Mouse (Mus musculus) CD8-positive naive resting alpha-beta T cell, adult 2 months (primary cell): Measurements from ENCODE around the gene Adcy1.

Experiments used
- DNase-seq, 2 experiments: peaks; one replicate each; pipeline ENCODE4 v3.0.0; 2022; ENCODE audit warnings: low read depth in 2 of 2, low spot score in 2 of 2

The Adcy1 gene

DNA sequence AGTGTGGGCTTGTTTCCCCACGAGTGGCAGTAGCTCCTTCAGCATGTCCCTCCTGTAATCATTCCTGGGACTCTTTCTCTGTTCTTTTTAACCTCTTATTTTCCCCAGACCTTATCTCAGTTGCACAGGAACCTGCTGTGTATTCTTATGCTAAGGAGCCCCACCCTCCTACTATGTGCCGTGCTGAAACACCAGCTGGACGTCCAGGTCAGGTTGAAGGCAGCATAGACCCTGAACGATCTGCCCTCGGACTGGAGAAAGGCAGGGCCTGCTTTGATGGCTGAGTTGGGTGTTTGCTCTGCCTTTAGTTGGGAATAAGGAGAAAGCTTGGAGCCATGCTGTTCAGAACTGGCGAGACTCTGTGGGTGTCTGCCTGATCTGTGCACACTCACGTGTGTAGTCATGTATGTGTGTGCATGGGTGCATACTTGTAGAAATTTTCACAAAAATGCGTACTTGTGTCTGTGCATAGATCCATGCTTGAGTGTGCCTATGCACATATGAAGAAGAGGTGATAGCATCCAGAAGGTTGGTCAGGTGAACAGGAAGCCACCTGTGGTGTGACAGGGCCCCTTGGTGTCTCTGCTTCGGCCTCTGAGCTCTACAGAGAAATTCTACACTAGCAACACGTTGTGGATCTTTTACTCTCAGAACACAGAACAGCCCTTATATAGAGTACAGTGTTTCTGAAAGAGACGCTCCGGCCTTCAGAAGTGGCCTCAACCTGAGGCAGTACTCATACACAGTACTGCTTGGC is 5.4 kb downstream of the Adcy1 start:
- DNase-seq = no peak

DNA sequence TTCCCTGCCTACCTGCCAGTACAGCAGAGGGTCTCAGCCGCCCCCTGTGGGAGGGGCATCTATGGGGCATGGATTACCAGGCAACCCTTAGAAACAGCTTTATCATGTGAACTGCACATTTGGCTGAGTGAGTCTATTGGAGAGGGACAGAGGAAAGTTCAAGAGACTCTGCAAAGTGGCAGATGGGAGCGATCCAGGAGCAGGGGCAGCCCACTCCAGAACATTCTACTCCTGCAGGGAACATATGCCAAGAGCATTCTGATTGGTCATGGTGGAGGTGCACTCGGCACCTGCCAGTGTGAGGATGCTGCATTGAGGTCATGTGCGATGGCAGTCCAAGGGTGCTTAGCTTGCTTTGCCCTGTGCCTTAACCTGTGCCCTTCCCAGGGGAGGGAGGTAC is 6.5 kb downstream of the Adcy1 start:
- DNase-seq = no peak

DNA sequence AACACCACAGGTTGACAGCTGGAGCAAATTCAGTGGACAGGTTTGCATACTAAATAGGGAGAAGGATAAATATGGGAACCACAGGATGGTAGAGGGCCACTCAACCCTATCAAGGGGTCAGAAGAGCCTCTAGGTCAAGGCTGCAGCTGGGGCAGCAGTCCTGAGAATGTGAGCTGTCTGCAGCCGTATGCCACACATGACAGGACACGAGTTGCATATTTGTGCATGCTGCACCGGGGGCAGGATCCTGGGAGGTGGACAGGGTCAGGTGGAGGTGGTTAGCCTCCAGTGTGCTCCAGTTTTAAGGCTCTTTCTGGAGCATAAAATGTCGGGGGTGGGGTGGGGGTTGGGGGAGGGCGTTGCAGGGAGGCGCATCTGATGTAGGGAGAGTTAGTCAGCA is 8.3 kb downstream of the Adcy1 start:
- no peak for DNase-seq

DNA sequence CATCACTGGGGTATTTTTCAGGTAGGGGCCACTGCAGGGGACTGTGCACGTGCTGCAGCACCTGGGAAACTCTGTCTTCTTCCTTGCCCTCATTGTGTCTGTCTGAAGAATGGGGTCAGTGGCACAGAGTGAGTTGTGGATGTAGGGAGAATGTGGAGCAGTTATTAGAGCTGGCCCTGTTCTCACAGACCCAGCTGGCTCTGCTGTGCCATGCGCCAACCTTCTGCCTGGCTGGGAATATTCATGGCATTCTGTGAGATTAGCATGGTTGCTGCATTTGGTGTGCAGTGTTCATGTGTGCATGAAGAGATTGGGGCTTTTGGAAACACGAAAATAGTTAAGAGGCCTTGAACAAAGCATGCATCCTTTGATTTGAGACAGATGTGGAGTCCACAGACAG is 10.3 kb downstream of the Adcy1 start:
- no peak for DNase-seq

DNA sequence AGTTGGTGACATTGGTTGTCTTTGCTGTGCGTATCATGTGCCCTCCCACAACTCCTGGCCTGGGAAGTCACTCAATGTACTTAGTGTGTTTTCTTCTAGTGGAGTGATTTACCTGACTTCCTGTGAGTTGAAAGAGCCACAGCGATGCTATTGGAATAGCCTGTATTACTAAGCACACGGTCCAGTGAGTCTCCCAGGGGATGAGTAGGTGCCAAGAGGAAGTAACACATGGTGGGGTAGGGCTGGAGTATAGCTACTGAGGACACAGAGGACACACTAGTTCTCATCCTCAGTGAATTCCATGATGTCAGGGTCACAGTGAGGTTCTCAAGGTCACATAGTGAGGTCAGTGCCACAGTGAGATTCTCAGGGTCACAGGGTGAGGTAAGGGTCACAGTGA is 13.2 kb downstream of the Adcy1 start:
- DNase-seq = no peak

DNA sequence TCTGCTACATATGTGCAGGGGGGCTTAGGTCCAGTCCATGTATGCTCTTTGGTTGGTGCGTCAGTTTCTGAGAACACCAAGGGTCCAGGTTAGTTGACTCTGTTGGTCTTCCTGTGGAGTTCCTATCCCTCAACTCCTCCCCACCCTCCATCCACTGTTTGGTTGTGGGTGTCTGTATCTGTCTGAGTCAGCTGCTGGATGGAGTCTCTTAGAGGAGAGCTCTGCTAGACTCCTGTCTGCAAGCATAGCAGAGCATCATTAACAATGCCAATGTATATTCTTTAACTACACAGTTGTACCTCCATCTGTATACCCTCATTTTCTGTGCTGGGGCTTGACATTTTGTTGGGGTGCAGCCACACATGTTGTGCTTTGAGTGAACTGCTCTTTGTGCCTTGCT is 18.6 kb downstream of the Adcy1 start:
- no peak for DNase-seq

DNA sequence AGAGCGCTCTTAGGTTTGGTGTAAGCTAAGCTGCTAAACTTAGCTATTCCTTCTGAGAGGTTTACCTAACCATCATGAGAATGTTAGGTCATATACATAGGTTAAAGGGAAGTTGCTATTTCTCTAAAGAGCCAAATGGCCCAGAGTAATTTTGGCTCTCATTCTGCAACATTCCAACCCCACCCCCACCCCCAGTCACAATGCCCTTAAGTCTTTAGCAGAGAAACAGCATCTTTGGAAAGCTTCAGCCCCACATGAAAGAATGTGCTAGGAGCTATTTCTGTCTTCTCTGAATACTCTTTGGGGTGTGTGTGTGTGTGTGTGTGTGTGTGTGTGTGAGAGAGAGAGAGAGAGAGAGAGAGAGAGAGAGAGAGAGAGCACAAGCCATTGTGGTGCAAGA is 20.6 kb downstream of the Adcy1 start:
- no peak for DNase-seq

DNA sequence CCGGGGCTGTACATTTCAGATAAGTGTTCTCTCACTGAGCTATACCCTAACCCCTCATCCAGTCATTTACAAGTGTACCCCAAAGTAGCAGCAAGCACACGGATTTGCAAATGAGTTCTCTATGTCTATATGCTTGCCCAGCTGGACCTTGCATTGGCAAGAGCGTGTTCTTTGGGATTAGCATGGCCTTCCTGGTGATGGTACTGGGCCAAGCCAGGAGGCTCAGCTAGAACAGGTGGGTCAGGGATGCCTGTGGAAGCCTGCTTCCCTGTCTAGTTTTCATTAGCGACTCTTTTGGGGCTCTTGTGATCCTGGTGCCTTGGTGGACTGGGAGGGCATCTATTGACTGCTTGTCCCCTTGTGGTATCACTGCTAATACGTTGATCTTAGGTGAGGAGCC is 21.9 kb downstream of the Adcy1 start:
- no peak for DNase-seq

DNA sequence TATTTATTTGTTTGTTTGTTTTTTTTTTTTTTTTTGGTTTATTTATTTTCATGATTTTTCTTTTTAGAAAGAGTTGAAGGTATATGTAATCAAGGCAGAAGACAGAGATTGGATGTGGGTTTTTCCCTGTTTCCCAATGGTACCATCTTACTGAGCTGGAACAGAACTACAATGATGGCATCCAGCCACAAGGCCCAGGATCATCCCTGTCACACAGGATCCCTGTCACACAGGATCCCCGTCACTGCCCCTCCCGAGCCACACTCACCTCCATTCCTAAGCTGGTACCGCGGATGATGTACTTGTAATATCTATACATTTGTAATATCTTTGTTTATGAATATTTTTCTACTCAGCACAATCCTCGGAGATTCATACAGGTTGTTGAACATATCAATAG is 27.8 kb downstream of the Adcy1 start:
- no peak for DNase-seq

DNA sequence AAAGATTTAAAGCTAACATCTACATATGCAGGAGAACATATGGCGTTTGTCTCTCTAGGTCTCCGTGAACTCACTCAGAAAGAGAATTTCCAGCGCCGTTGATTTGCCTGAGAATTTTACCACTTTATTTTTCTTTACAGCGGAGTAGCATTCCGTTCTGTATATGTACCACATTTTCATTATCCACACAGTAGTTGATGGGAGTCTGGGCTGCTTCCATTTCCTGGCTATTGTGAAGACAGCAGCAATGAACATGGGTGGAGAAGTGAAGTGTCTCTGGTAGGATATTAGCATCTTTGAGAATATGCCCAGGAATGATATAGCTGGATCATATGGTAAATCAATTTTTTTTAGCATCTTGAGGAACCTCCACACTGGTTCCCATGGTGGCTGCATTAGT is 31.6 kb downstream of the Adcy1 start:
- DNase-seq = no peak

DNA sequence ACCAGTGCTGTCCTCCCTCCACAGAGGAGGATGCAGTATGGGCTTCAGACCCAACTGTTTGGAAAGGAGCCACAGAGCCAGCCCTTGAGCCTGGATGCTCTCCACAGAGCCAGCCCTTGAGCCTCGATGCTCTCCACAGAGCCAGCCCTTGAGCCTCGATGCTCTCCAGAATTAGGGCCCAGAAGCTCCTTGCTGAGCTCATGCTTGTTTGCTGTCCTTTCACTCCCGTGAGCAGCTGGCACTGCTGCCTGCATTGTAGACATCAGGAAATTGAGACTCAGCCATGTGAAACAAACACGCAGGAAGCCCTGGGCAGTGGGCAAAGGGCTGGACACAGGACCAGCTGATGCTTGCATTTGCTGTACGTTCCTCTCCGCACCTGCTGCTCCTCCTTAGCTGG is 38.4 kb downstream of the Adcy1 start:
- DNase-seq = no peak

DNA sequence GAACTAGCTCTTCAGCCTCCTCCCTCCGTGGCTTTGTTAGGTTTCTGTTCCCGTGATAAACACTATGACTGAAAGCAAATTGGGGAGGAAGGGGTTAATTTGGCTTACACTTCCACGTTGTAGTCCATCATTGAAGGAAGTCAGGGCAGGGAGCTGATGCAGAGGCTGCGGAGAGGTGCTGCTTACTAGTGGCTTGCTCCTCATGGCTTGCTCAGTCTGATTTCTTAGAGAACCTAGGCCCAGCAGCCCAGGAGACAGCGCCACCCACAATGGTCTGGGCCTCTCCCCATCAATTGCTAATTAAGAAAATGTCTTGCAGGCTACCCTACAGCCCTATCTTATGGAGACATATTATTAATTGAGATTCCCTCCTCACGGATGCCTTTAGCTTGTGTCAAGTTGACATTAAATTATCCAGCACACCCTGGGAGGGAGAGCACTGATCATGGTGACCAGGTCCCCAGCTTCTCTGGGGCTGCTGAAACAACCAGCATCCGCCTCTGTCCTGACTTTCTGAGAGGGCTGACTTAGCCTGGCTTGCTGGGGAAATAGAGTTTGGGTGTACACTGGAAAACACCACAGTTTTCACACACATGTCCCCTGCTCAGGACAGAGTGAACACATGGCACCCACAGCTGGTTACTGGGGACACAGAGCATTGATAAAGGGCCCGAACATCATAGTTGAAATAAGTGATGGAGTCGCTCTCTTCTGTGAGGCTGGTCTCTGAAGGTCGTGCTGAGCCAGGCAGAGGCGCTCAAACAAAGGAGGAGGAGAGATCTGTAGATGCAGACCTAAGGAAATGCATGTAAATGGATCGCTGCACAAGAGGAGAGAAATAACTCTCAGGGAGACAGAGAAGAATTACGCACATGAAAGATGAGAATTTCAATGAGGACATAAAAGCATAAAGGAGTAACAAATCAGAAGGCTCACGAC is 39.2 kb downstream of the Adcy1 start:
- no peak for DNase-seq

DNA sequence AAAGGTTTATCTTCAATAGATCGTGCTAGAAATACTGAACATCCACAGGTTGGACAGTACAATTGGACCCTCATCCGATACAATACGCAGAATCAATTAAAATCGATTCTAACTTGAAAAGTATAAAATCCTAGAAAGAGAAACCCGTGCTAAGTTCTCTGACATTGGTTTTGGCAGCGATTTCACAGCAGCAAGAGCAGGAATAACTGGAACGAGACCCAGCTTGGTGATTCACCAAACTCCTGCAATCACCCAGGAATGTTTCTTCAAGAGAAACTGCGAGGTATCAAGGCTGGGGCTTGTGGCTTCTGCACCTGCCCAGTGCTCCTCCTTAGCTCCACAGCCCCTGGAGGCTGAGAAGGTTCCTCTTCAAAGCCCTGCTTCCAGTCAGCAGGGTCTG is 42.0 kb downstream of the Adcy1 start:
- DNase-seq = no peak

DNA sequence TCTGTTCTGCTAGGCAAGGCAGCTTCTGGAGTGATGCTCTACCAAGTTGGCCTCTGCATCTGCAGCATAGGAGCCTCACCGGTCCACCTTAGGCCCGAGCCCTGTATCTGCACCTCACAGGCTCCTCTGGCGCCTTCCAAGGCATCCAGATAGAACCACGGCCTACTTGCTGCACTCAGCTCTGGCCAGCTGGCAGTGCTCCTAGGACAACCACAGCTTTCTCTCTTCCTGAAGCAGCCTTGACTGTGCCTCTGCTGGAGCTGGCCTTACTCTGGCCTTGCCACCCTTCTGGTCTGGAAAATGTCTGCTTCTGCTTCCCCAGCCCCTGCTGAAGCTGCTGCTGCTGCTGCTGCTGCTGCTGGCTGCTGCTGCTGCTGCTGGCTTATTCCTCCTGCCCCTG is 45.8 kb downstream of the Adcy1 start:
- DNase-seq = no peak

DNA sequence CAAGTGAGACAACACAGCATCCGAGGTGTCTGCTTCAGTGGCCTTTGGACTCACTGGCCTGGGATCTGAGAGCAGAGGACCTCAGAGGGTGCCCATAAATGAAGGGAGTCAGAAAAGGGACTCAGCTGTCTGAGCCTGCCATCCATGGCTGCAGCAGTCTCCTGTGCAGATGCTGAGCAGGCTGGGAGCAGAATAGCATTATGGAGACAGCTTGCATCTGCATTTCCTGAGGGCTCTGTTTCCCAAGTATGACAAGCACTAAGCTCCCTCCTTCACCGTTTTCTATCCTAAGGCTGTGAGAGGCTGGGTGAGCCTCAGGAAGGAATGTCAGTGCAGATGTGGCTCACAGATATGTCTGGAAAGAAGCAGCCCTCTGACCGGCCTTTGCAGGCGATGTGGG is 49.8 kb downstream of the Adcy1 start:
- no peak for DNase-seq

DNA sequence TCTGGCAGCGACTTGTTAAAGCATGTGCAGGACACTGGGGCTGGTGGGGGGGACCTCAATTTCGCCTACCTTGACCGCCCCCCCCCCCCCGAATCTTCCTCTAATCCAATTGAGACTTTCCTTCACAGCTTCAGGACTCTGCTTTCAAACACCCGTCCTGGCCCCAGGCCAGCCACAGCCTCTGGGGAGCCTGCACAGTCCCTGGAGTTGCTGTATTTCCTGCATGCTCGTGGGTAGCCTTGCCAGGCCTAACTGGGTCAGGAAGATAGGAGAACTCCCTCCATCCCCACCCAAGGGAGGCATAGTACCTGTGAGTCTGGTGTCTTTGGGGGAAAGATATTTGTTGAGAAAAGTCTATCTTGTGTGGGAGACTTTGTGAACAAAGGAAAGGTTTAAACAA is 50.4 kb downstream of the Adcy1 start:
- no peak for DNase-seq

DNA sequence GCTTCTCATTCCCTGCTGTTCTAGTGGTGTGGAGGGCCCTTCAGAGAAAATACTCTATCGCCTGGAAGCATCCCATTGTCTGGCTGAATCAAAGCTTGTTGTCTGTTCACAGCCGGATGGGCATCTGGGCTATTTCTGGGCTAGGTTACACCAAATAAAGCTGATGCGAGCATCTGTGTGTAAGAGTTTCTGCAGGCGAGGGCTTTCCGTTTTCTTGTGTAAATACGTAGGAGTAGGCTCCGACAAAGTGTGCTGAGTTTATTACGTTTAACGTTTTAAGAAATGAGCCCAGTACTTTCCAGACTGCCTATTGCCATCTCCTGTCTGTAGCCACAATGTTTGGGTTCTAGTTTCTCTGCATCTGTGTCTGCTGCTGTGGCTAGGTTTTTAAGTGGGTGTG is 51.0 kb downstream of the Adcy1 start:
- no peak for DNase-seq

DNA sequence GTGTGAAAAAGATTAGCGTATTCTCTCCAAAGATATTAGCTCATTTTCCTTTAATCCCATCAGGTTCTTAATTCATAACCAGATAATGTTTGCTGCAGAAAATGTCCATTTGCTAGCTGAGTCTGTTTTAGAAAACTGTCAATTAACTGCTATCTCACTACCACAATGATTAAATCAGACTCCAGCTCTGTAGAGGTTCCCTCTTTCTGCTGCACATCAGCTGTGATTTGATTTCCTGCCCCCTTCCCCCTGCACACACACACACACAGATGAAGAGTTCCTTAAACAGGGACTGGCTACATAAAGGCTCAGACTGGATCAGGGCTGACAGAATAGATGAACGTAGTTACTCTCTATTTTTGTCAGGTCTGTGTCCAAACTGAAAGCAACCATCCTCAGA is 53.4 kb downstream of the Adcy1 start:
- DNase-seq = no peak

DNA sequence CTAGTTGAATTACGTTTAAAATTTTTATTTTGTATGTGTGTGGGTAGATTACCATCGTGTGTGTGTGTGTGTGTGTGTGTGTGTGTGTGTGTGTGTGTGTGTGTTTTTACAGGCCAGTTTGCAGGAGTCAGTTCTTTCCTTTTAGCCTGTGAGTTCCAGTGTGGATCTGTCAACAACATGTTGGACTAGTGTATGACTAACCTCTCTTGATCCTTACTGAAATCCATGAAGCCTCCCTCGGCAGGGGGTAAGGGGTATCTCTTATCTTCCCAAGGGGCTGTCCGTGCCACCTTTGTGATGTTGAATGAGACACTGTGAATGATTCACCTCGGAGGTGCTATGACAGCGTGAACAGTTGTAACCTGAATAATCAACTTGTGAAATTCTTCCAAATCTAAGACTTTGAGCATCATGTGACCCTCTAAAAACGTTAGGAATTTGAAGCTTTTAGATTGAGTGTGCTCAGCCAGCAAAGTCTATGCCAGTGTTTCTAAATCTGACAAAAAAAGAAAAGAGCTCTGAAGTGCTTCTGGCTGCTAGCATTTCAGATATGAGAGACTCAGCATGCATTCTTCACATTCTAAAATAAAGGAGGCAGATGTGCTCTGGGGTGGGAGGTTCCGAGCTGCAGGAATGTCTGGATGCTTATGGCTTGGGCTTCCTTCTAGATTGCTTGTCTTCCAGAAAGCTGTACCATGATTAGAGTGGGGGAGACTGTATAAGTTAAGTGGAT is 66.2 kb downstream of the Adcy1 start:
- DNase-seq = no peak

DNA sequence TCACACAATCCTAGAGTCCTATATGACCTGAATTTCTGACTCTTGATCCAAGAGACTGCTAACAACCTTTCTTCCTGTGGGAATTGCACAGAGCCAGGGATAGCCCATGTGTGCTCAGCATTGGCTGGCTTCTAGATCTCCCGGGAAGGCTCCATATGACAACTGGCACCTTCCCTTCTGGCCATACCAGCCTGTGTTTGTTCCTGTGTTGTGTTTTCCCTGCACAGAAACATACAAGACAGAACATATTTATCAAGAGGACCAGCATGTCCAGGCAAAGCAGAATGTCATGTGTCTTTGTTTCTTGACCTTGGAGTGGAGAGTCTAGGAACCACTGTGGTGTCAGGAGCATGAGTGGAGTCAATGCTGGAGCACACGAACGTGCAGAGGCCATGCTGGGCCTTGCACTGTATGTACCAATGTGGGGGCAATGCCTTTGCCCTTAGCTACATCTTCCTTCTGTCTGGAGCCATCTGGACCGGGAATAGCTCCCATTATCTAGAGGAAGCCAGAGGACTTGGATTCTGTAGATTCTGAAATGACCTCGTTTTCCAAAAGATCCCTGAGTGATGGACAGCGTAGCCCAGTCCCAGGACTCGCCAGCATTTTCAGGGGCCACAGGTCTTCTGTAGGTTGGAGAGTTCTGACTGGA is 69.6 kb downstream of the Adcy1 start:
- no peak for DNase-seq

DNA sequence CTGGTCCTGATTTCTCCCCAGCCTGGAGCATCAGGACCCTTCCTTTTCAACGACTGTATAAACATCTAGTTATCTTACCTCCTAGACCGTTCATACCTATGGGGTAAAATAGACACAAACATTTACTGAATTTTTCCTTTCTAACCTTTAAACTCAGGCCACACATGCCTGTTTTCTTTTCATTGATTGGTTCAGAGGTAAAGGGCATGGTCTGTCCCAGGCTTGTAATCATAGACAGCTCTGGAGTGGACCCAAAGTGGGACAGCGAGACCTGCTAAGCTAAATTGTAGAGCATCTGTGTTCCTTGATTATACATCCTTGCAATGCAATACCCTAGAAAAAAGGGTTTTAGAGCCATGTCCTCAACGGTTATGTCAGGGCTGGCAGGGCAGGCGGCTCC is 70.4 kb downstream of the Adcy1 start:
- DNase-seq = no peak
